Mouse (Mus musculus): ENCODE results near the gene Ugt1a7c. TPM values are rescaled to one million over a fixed set of nuclear protein-coding genes. Genes with fewer than 3 reads are reported as not detected.

Gene Ugt1a7c
- polyA plus RNA-seq, 1 experiment from 2014 or later, result 0.94 TPM

DNA sequence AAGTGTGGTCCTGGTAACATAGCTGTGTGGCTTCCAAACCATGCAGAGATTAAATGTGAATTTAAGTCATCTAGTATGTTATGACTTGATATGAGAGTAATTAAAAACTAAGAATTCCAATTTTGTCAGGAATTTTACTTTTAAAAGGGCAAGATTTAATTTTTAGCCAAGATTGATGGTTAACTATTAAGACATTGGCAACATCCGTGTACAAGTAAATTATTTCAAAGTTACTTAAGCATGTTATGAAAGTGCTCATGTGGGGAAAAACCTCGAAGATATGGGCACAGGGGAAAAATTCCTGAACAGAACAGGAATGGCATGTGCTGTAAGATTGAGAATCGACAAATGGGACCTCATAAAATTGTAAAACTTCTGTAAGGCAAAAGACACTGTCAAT is 102.6 kb downstream of the Ugt1a7c start:
- Histone ChIP-seq H3K27ac (ENCODE audit: low read length) (no peak overlapping the region), H3K4me1 (ENCODE audit: control insufficient read depth, insufficient read depth, low read length) (no peaks in the 10 kb centered on the region), H3K4me2 (ENCODE audit: low read length) (no peak overlapping the region), H3K27me3 (ENCODE audit: control insufficient read depth, insufficient read depth, low read depth, low read length) (no peaks in the 10 kb centered on the region), H3K4me3 (ENCODE audit: low read depth, low read length) (no peak overlapping the region), H3K36me3 (ENCODE audit: control insufficient read depth, insufficient read depth, low read length) (no peaks in the 10 kb centered on the region), H3K9ac (ENCODE audit: low read depth, low read length) (no peak overlapping the region), H3K9me3 (replicated peaks; ENCODE audit: control insufficient read depth, low read length, poor library complexity, severe bottlenecking) (no peaks in the 10 kb centered on the region)
- WGBS, result 74% methylated on average over 3 of the region's 3 CpGs
- no peak for ATAC-seq

DNA sequence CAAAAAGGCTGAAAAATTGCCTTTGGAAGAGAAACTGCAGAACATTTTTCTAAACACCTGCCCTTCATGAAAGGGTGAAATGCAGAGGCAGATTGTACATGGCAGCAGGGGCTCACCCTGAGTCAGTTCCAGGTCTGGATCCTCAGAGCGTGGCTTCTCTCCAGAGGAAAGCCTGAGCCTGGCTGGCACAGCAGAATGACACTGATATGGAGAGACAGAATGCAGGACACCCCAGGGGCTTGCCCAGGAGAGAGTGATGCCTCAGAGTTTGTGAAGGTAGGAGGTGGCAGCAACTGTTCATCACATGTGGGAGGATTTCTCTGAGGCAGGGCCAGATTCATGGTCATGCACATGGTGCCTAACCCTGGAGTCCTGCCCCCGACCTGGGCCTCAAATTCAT is 105.1 kb downstream of the Ugt1a7c start:
- 80% methylated on average over 2 of the region's 2 CpGs for WGBS
- Histone ChIP-seq H3K27ac (ENCODE audit: low read length) (no peak overlapping the region), H3K4me1 (ENCODE audit: control insufficient read depth, insufficient read depth, low read length) (no peaks in the 10 kb centered on the region), H3K9me3 (replicated peaks; ENCODE audit: control insufficient read depth, low read length, poor library complexity, severe bottlenecking) (peaks cover 5% of the 10 kb centered on the region; the same call in 1 of the 2 replicates), H3K9ac (ENCODE audit: low read depth, low read length) (no peak overlapping the region), H3K4me2 (ENCODE audit: low read length) (no peak overlapping the region), H3K4me3 (ENCODE audit: low read depth, low read length) (no peak overlapping the region), H3K36me3 (ENCODE audit: control insufficient read depth, insufficient read depth, low read length) (no peaks in the 10 kb centered on the region), H3K27me3 (ENCODE audit: control insufficient read depth, insufficient read depth, low read depth, low read length) (no peaks in the 10 kb centered on the region)
- ATAC-seq, result no peak

DNA sequence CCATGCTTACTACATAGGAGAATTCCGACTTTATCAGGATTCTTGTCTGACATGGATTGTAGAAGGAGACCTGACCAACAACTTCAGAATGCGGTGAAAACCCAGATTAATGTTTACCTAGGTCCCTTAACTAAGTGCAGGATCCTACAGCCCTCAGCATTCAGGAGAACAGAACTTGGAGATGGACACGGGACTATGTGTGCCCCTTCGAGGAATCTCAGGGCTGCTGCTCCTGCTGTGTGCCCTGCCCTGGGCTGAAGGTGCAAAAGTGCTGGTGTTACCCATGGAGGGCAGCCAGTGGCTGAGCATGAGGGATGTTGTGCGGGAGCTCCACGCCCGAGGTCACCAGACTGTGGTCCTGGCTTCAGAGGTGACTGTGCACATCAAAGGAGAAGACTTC is 105.6 kb downstream of the Ugt1a7c start, which contains the start of gene Ugt1a2:
TSS of gene Ugt1a2 (plus strand) at position 146 of the 400 bp plus-strand sequence.
- Histone ChIP-seq H3K9ac (ENCODE audit: low read depth, low read length) (no peak within 1 kb of the TSS), H3K4me3 (ENCODE audit: low read depth, low read length) (no peak within 1 kb of the TSS), H3K4me1 (ENCODE audit: control insufficient read depth, insufficient read depth, low read length) (no peaks in the 10 kb centered on the region; the same call in 1 of the 2 replicates), H3K4me2 (ENCODE audit: low read length) (no peak within 1 kb of the TSS), H3K27me3 (ENCODE audit: control insufficient read depth, insufficient read depth, low read depth, low read length) (no peaks in the 10 kb centered on the region), H3K36me3 (ENCODE audit: control insufficient read depth, insufficient read depth, low read length) (no peaks in the 10 kb centered on the region), H3K9me3 (replicated peaks; ENCODE audit: control insufficient read depth, low read length, poor library complexity, severe bottlenecking) (peaks cover 5% of the 10 kb centered on the region; the same call in 1 of the 2 replicates), H3K27ac (ENCODE audit: low read length) (no peak within 1 kb of the TSS)
- 85% methylated on average over 7 of the region's 7 CpGs for WGBS
- ATAC-seq, result no peak

DNA sequence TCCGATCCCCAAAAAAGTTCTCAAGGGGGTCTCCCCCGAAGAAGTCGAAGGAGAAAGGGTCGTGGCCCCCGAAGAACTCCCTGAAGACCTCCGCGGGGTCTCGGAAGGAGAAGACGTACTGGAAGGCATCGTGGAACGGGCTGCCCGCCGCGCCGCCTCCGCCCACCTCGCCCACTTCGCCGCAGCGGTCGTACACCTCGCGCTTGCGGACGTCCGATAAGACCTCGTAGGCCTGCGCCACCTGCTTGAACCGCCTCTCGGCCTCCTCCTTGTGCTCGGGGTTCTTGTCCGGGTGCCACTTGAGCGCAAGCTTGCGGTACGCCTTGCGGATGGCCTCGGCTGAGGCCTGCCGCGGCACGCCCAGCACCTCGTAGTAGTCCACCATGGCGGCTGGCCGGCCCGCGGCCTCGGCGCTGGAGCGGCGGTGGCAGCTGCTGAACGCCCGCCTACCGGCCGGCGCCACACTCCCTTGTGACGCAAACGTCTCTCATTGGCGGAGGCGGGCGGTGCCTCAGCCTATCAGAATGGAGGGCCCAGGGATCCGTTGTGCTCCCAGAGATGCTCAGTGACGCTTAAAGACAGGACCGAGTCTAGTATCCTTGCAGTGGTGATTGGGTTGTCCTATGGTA is 110.5 kb downstream of the Ugt1a7c start, which contains the start of gene Dnajb3:
TSS of gene Dnajb3 (minus strand) at position 489 of the 629 bp plus-strand sequence.
- H3K27ac ChIP-seq (ENCODE audit: low read length), result peak within 1 kb of the TSS; percentile 50
- peaks cover 5% of the 10 kb centered on the region; the same call in 1 of the 2 replicates for H3K9me3 ChIP-seq (replicated peaks; ENCODE audit: control insufficient read depth, low read length, poor library complexity, severe bottlenecking)
- H3K9ac ChIP-seq (ENCODE audit: low read depth, low read length), result peak within 1 kb of the TSS; percentile 74
- H3K36me3 ChIP-seq (ENCODE audit: control insufficient read depth, insufficient read depth, low read length), result no peaks in the 10 kb centered on the region
- H3K4me2 ChIP-seq (ENCODE audit: low read length), result peak within 1 kb of the TSS; percentile 69
- no peaks in the 10 kb centered on the region for H3K27me3 ChIP-seq (ENCODE audit: control insufficient read depth, insufficient read depth, low read depth, low read length)
- H3K4me3 ChIP-seq (ENCODE audit: low read depth, low read length), result peak within 1 kb of the TSS; percentile 53
- H3K4me1 ChIP-seq (ENCODE audit: control insufficient read depth, insufficient read depth, low read length), result peaks cover 2% of the 10 kb centered on the region; the same call in 1 of the 2 replicates
- WGBS, result 6% methylated on average over 59 of the region's 62 CpGs
- peak; percentile 100 for ATAC-seq

DNA sequence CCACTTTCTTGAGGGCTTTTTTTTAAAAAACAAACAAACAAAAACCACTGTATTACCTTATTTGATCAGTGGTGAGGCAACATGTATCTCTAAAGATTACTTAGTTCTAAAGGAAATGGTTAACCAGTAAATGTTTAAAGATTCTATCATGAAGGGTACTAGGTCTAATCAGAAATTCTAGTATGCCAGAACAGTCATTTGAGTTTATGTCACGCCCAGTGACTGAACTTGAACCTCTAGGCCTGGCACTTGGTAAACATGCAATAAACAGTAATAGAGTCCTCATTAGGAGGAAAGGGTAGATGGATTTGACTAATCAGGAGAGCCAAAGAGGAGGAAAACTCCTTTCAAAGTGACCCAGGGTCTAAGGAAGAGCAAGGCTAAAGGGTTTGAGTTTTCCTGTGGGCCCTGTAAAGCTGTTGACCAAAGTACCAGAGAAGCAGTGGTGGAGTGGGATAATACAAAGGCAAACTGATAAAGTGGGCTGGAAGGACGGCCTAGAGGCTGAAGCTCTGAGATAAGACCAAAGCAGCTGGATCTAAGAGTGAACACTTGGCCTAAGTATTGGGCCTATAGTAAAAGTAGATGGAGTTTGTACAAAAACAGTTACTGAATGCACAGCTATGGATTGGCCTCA is 112.1 kb downstream of the Ugt1a7c start:
- H3K36me3 ChIP-seq (ENCODE audit: control insufficient read depth, insufficient read depth, low read length), result no peaks in the 10 kb centered on the region
- no peak overlapping the region for H3K9ac ChIP-seq (ENCODE audit: low read depth, low read length)
- ATAC-seq, result no peak
- 84% methylated on average over 2 of the region's 2 CpGs for WGBS
- no peak overlapping the region for H3K4me2 ChIP-seq (ENCODE audit: low read length)
- H3K27ac ChIP-seq (ENCODE audit: low read length), result no peak overlapping the region
- peaks cover 13% of the 10 kb centered on the region for H3K9me3 ChIP-seq (replicated peaks; ENCODE audit: control insufficient read depth, low read length, poor library complexity, severe bottlenecking)
- no peaks in the 10 kb centered on the region for H3K27me3 ChIP-seq (ENCODE audit: control insufficient read depth, insufficient read depth, low read depth, low read length)
- no peak overlapping the region for H3K4me3 ChIP-seq (ENCODE audit: low read depth, low read length)
- H3K4me1 ChIP-seq (ENCODE audit: control insufficient read depth, insufficient read depth, low read length), result peaks cover 2% of the 10 kb centered on the region; the same call in 1 of the 2 replicates

DNA sequence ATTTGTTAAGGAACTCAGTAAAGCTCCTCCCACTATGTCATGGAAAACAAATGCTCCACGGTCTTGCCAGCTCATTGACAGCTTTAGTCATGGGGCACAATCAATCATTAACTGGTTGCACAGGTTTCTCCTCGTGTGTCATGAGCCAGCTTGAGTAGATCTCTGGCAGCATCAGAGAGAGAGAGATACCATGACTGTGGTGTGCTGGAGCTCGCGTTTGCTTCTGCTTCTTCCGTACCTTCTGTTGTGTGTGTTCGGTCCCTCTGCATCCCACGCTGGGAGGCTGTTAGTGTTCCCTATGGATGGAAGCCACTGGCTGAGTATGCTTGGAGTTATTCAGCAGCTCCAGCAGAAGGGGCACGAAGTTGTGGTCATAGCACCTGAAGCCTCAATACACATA is 117.0 kb downstream of the Ugt1a7c start, which contains the start of gene Ugt1a1:
TSS of gene Ugt1a1 (plus strand) at position 148 of the 400 bp plus-strand sequence.
- Histone ChIP-seq H3K4me2 (ENCODE audit: low read length) (no peak within 1 kb of the TSS), H3K9me3 (replicated peaks; ENCODE audit: control insufficient read depth, low read length, poor library complexity, severe bottlenecking) (peaks cover 52% of the 10 kb centered on the region), H3K36me3 (ENCODE audit: control insufficient read depth, insufficient read depth, low read length) (no peaks in the 10 kb centered on the region), H3K27me3 (ENCODE audit: control insufficient read depth, insufficient read depth, low read depth, low read length) (no peaks in the 10 kb centered on the region), H3K4me3 (ENCODE audit: low read depth, low read length) (no peak within 1 kb of the TSS), H3K27ac (ENCODE audit: low read length) (no peak within 1 kb of the TSS), H3K9ac (ENCODE audit: low read depth, low read length) (no peak within 1 kb of the TSS), H3K4me1 (ENCODE audit: control insufficient read depth, insufficient read depth, low read length) (no peaks in the 10 kb centered on the region)
- ATAC-seq, result peak; percentile 34; the same call in 1 of the 2 replicates
- 69% methylated on average over 8 of the region's 8 CpGs for WGBS

DNA sequence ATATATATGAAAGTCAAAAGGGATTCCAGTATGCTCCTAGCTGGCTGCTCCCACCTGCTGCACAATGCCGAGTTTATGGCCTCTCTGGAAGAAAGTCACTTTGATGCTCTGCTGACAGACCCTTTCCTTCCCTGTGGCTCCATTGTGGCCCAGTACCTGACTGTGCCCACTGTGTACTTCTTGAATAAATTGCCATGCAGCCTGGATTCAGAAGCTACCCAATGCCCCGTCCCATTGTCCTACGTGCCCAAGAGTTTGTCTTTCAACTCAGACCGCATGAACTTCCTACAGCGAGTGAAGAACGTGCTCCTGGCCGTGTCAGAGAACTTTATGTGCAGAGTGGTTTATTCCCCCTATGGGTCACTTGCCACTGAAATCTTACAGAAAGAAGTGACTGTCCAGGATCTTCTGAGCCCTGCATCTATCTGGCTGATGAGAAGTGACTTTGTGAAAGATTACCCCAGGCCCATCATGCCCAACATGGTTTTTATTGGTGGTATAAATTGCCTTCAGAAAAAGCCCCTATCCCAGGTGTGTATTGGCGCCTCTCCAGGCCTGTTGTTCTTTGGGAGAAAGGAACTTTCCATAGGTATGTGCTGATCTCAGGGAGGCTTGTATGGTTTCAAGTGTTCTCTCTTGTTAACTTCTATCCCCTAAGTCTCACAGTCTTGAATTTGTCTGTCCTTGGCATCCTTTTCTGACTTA is 117.6 kb downstream of the Ugt1a7c start:
- no peaks in the 10 kb centered on the region for H3K27me3 ChIP-seq (ENCODE audit: control insufficient read depth, insufficient read depth, low read depth, low read length)
- H3K27ac ChIP-seq (ENCODE audit: low read length), result no peak overlapping the region
- H3K4me3 ChIP-seq (ENCODE audit: low read depth, low read length), result no peak overlapping the region
- H3K9ac ChIP-seq (ENCODE audit: low read depth, low read length), result no peak overlapping the region
- H3K36me3 ChIP-seq (ENCODE audit: control insufficient read depth, insufficient read depth, low read length), result no peaks in the 10 kb centered on the region
- no peaks in the 10 kb centered on the region for H3K4me1 ChIP-seq (ENCODE audit: control insufficient read depth, insufficient read depth, low read length)
- H3K9me3 ChIP-seq (replicated peaks; ENCODE audit: control insufficient read depth, low read length, poor library complexity, severe bottlenecking), result peaks cover 59% of the 10 kb centered on the region
- no peak overlapping the region for H3K4me2 ChIP-seq (ENCODE audit: low read length)
- ATAC-seq, result 0 out of 2 replicates have a peak, but pooled peaks have one; percentile 18
- WGBS, result 60% methylated on average over 8 of the region's 8 CpGs

DNA sequence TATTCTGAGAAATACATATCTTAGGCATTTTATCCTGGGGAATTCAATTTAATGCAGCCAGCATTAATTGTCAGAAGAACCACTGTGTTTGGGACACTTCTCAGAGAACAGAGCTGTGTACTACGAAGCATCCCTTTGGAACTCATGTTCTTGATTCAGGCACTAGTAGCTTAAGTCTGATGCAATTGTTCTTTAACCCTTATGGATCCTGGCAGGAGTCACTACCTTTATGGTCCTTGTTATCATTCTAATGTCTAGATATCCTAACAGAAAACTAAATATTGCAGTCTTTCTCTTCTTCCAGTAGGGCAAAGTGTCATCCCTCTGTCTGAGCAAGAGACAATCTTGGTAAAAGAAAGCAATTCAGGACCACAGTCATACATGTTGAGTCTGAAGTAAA is 118.2 kb downstream of the Ugt1a7c start:
- Histone ChIP-seq H3K27me3 (ENCODE audit: control insufficient read depth, insufficient read depth, low read depth, low read length) (no peaks in the 10 kb centered on the region), H3K9me3 (replicated peaks; ENCODE audit: control insufficient read depth, low read length, poor library complexity, severe bottlenecking) (peaks cover 62% of the 10 kb centered on the region), H3K4me3 (ENCODE audit: low read depth, low read length) (no peak overlapping the region), H3K36me3 (ENCODE audit: control insufficient read depth, insufficient read depth, low read length) (no peaks in the 10 kb centered on the region), H3K9ac (ENCODE audit: low read depth, low read length) (no peak overlapping the region), H3K27ac (ENCODE audit: low read length) (no peak overlapping the region), H3K4me2 (ENCODE audit: low read length) (no peak overlapping the region), H3K4me1 (ENCODE audit: control insufficient read depth, insufficient read depth, low read length) (no peaks in the 10 kb centered on the region)
- ATAC-seq, result no peak
- WGBS, result 74% methylated on average over 1 of the region's 1 CpGs

Data from midbrain, embryonic 16.5 days (tissue).